Mouse (Mus musculus) c-Kit-positive CD71-positive TER-119-negative erythroid progenitor cells, embryonic 14.5 days (primary cell): ENCODE data around the gene Gm20388.

Experiments used
- DNase-seq: peaks from one replicate; pipeline ENCODE4 v3.0.0-alpha.2; 2013; ENCODE audit warnings: low read depth

Gm20388 gene

GRCm38 (mm10) chr8:120369956-120370355 lies 459.3 kb downstream of the Gm20388 start:
- DNase-seq = no peak

- DNase-seq = peak; percentile 63
Measured at GRCm38 (mm10) chr8:120370461-120370860, 459.8 kb downstream of the Gm20388 start.

GRCm38 (mm10) chr8:120371146-120371545 lies 460.5 kb downstream of the Gm20388 start:
- DNase-seq = no peak

GRCm38 (mm10) chr8:120371725-120372457 lies 461.2 kb downstream of the Gm20388 start:
- DNase-seq = peak; percentile 87

- no peak for DNase-seq
Measured at GRCm38 (mm10) chr8:120372684-120373083, 462.0 kb downstream of the Gm20388 start.

- no peak for DNase-seq
Measured at GRCm38 (mm10) chr8:120373621-120374020, 463.0 kb downstream of the Gm20388 start.

GRCm38 (mm10) chr8:120374070-120374469 lies 463.4 kb downstream of the Gm20388 start:
- DNase-seq = no peak

- no peak for DNase-seq
Measured at GRCm38 (mm10) chr8:120374514-120374913, 463.9 kb downstream of the Gm20388 start.

- peak; percentile 66 for DNase-seq
Measured at GRCm38 (mm10) chr8:120375170-120375569, 464.5 kb downstream of the Gm20388 start.

GRCm38 (mm10) chr8:120376215-120376614 lies 465.6 kb downstream of the Gm20388 start:
- DNase-seq = no peak

- DNase-seq = no peak
Measured at GRCm38 (mm10) chr8:120376847-120377802, 466.5 kb downstream of the Gm20388 start.

GRCm38 (mm10) chr8:120377803-120378189 lies 467.2 kb downstream of the Gm20388 start:
- DNase-seq = peak; percentile 57

GRCm38 (mm10) chr8:120378306-120378705 lies 467.7 kb downstream of the Gm20388 start:
- no peak for DNase-seq

- DNase-seq = no peak
Measured at GRCm38 (mm10) chr8:120379015-120379414, 468.4 kb downstream of the Gm20388 start.

GRCm38 (mm10) chr8:120381865-120382264 lies 471.2 kb downstream of the Gm20388 start:
- DNase-seq = no peak

- DNase-seq = no peak
Measured at GRCm38 (mm10) chr8:120382436-120383203, 472.0 kb downstream of the Gm20388 start.

GRCm38 (mm10) chr8:120383204-120383560 lies 472.5 kb downstream of the Gm20388 start:
- DNase-seq = no peak

GRCm38 (mm10) chr8:120383713-120384112 lies 473.1 kb downstream of the Gm20388 start:
- DNase-seq = no peak

- no peak for DNase-seq
Measured at GRCm38 (mm10) chr8:120384745-120385144, 474.1 kb downstream of the Gm20388 start.

GRCm38 (mm10) chr8:120388246-120388645 lies 477.6 kb downstream of the Gm20388 start:
- DNase-seq = no peak

- no peak for DNase-seq
Measured at GRCm38 (mm10) chr8:120390598-120390997, 480.0 kb downstream of the Gm20388 start.

GRCm38 (mm10) chr8:120391856-120392255 lies 481.2 kb downstream of the Gm20388 start:
- DNase-seq = no peak
